Mouse (Mus musculus): ENCODE results near the gene Rtp1.

DNA sequence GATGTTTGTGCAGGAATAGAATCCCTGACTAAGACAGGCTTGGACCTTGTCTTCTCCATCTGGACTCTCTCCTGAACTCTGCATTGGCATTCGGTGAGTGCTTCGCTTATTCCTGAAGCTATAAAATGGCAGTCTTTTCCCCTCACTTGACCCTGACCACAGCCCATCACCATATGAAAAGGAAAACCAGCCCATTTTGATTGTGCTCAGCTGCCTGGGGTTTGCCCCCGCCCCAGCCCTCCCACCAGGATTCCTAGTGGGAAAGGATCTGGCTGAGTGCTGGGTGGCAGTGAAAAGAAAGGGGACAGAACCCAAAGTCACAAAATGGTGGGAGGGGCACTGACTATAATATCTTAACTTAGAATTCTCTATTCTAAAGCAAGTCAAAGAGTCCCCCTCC, 53.3 kb downstream of the Rtp1 start:
- no peak for TF ChIP-seq CTCF (IDR thresholded peaks at IDR 0.05; ENCODE audit: low read depth, low read length)
- no peak for TF ChIP-seq POLR2A (IDR thresholded peaks at IDR 0.05; ENCODE audit: borderline replicate concordance, low read depth, low read length)
